8 mouse cellular contexts compared by ENCODE assay signal in genomic region chr4:53263776-53264175, GRCm38 (mm10).
DNase-seq lines count a peak whose midpoint lies in the region; ATAC-seq and TF ChIP-seq lines count a peak whose summit lies in the region.

No protein-coding gene starts in this region.

- no peak overlapping the region for H3K4me3 ChIP-seq in lung, adult 2 months (replicated peaks; ENCODE audit: extremely low read depth, low read depth, low read length)

- no peak for TF ChIP-seq CTCF in lung, adult 2 months (IDR thresholded peaks at IDR 0.05; ENCODE audit: insufficient read depth, low read length)

- 0 out of 2 replicates have a peak, but pooled peaks cover 3% of the 10 kb centered on the region for H3K4me1 ChIP-seq in lung, adult 2 months (ENCODE audit: control insufficient read depth, insufficient read depth, low read length)

- ATAC-seq in frontal cortex, adult (ENCODE audit: low TSS enrichment), result peak; percentile 78

- intact Hi-C loops in heart, postnatal 14 days (cut with DNase I), result loop anchor here (2.0 to 5.0 kb wide), 3 partner anchors 45 to 151 kb away; no protein-coding TSS in a partner anchor

- DNase-seq in spleen, adult 18-20 months, result peak; percentile 33 to 37
- no peak for DNase-seq in spleen, adult 12 weeks (ENCODE audit: low spot score)
- DNase-seq in heart, postnatal 14 days, result peak; percentile 93
- peak; percentile 97 to 98 for DNase-seq in kidney, postnatal 36 days
- peak; percentile 82 for DNase-seq in lung, adult 2 months
- DNase-seq in retina, postnatal 7 days (ENCODE audit: low read depth, low spot score), result peak; percentile 81
- no peak for DNase-seq in thymus, postnatal 10 days (ENCODE audit: low spot score in 2 of 2)

- 26% methylated on average over 13 of the region's 13 CpGs for WGBS in lung, adult 2 months

- 0 out of 2 replicates have a peak, but pooled peaks have one; percentile 9 for TF ChIP-seq POLR2A in lung, adult 2 months (IDR thresholded peaks at IDR 0.05; ENCODE audit: borderline replicate concordance, extremely low read depth, low read depth, low read length)

Comparison
In these comparisons a context has a peak if more than half of its experiments do, and no peak if none do; other contexts are left out.
1. DNase-seq: peak in spleen, adult 18-20 months (2 of 2), heart, postnatal 14 days (2 of 2), kidney, postnatal 36 days (2 of 2), lung, adult 2 months (single experiment) and retina, postnatal 7 days (single experiment); none in spleen, adult 12 weeks (single experiment) and thymus, postnatal 10 days (0 of 2).